Mouse (Mus musculus) adrenal gland, postnatal 25 days (tissue): Measurements from ENCODE around the gene Adamts4. TPM values are rescaled to one million over a fixed set of nuclear protein-coding genes. Genes with fewer than 3 reads are reported as not detected.

Experiments used
- total RNA-seq: library from RNA; stranded (reverse); gene quantifications from 2 replicates; pipeline ENCODE4 v1.2.3, GENCODE M21; 2021

The Adamts4 gene
- total RNA-seq, 1 experiment from 2014 or later = 0.67 TPM

Other genes starting within 250 kb of the Adamts4 start
- gene Fcgr4, start 231.5 kb upstream of the Adamts4 start, total RNA-seq = 0.76 and 1.6 TPM in 2 replicates
- 5.5 and 7.4 TPM in 2 replicates for gene Fcgr3, start 185.5 kb upstream of the Adamts4 start, total RNA-seq
- gene Cfap126, start 136.5 kb upstream of the Adamts4 start, total RNA-seq = 2.3 and 4.5 TPM in 2 replicates
- 372 and 386 TPM in 2 replicates for gene Sdhc, start 99.8 kb upstream of the Adamts4 start, total RNA-seq
- 0.88 and 2.9 TPM in 2 replicates for gene Mpz, start 99.7 kb upstream of the Adamts4 start, total RNA-seq
- gene Pcp4l1, start 54.2 kb upstream of the Adamts4 start, total RNA-seq = 36.1 and 37.7 TPM in 2 replicates
- gene Nr1i3, start 36.5 kb upstream of the Adamts4 start, total RNA-seq = 3.0 TPM in 1 of 2 replicates, not detected in the other
- 32.9 and 43.7 TPM in 2 replicates for gene Tomm40l, start 27.9 kb upstream of the Adamts4 start, total RNA-seq
- 2.1 and 105 TPM in 2 replicates for gene Apoa2, start 25.4 kb upstream of the Adamts4 start, total RNA-seq
- 11.1 and 13.7 TPM in 2 replicates for gene Fcer1g, start 16.1 kb upstream of the Adamts4 start, total RNA-seq
- 565 and 662 TPM in 2 replicates for gene Ndufs2, start 967 bp downstream of the Adamts4 start, total RNA-seq
- gene B4galt3, start 19.9 kb downstream of the Adamts4 start, total RNA-seq = 36.9 and 38.1 TPM in 2 replicates
- 41.6 and 54.7 TPM in 2 replicates for gene Ppox, start 30.8 kb downstream of the Adamts4 start, total RNA-seq
- gene Usp21, start 37.6 kb downstream of the Adamts4 start, total RNA-seq = 47.8 and 50.5 TPM in 2 replicates
- gene Ufc1, start 44.6 kb downstream of the Adamts4 start, total RNA-seq = 132 and 151 TPM in 2 replicates
- gene Dedd, start 78.7 kb downstream of the Adamts4 start, total RNA-seq = 35.9 and 36.5 TPM in 2 replicates
- gene Nit1, start 95.2 kb downstream of the Adamts4 start, total RNA-seq = 83.2 and 86.9 TPM in 2 replicates
- 140 and 145 TPM in 2 replicates for gene Pfdn2, start 95.2 kb downstream of the Adamts4 start, total RNA-seq
- gene Klhdc9, start 110.4 kb downstream of the Adamts4 start, total RNA-seq = 1.4 and 4.9 TPM in 2 replicates
- 0.12 TPM in 1 of 2 replicates, not detected in the other for gene Nectin4, start 119.7 kb downstream of the Adamts4 start, total RNA-seq
- 1.8 and 2.2 TPM in 2 replicates for gene Arhgap30, start 138.5 kb downstream of the Adamts4 start, total RNA-seq
- gene Usf1, start 160.9 kb downstream of the Adamts4 start, total RNA-seq = 62.9 and 95.1 TPM in 2 replicates
- gene Tstd1, start 168.5 kb downstream of the Adamts4 start, total RNA-seq = 5.2 and 6.3 TPM in 2 replicates
- 40.1 and 59.7 TPM in 2 replicates for gene F11r, start 187.1 kb downstream of the Adamts4 start, total RNA-seq